Mouse (Mus musculus) C2C12 (cell line): ENCODE results near the gene Zc3h6. TPM values are rescaled to one million over a fixed set of nuclear protein-coding genes. Genes with fewer than 3 reads are reported as not detected.
A peak's percentile ranks its signal among the peaks of the same experiment; 100 is the strongest.

Experiments used
- H3K27me3 ChIP-seq: one replicate; pipeline ENCODE4 v1.6.1; 2011; ENCODE audit not compliant: control insufficient read depth, insufficient read depth, insufficient read length
- H3K36me3 ChIP-seq: one replicate; pipeline ENCODE4 v1.6.1; 2011; ENCODE audit not compliant: control insufficient read depth, insufficient read depth
- H3K4me3 ChIP-seq: one replicate; pipeline ENCODE4 v1.5.1; 2011; ENCODE audit warnings: mild to moderate bottlenecking, control low read depth; ENCODE audit not compliant: poor library complexity, insufficient read depth, severe bottlenecking
- H3K79me2 ChIP-seq: one replicate; pipeline ENCODE4 v1.6.1; 2011; ENCODE audit not compliant: control insufficient read depth, insufficient read depth
- H3K79me3 ChIP-seq: one replicate; pipeline ENCODE4 v1.6.1; 2011; ENCODE audit warnings: low read depth, control low read depth
- H3ac ChIP-seq: one replicate; pipeline ENCODE3; 2011; ENCODE audit warnings: low read depth; ENCODE audit not compliant: control insufficient read depth, insufficient read length
- CEBPB ChIP-seq: IDR thresholded peaks from one replicate; pipeline ENCODE4 v1.6.1; 2011; ENCODE audit warnings: low read depth, mild to moderate bottlenecking, control low read depth, moderate library complexity
- CTCF ChIP-seq: IDR thresholded peaks from one replicate; pipeline ENCODE4 v1.5.1; 2011; ENCODE audit not compliant: control insufficient read depth, insufficient read depth, insufficient read length
- FOSL1 ChIP-seq: IDR thresholded peaks from one replicate; pipeline ENCODE4 v1.8.0; 2011; ENCODE audit warnings: mild to moderate bottlenecking, low read length; ENCODE audit not compliant: poor library complexity, insufficient read depth, severe bottlenecking
- MAX ChIP-seq: IDR thresholded peaks from one replicate; pipeline ENCODE4 v1.6.1; 2011; ENCODE audit warnings: mild to moderate bottlenecking, control low read depth
- MYOD1 ChIP-seq: IDR thresholded peaks from one replicate; pipeline ENCODE4 v1.6.1; 2011; ENCODE audit warnings: low read depth; ENCODE audit not compliant: control insufficient read depth, insufficient read length
- MYOG ChIP-seq: IDR thresholded peaks from one replicate; pipeline ENCODE4 v1.6.1; 2011; ENCODE audit not compliant: control insufficient read depth, insufficient read length; ENCODE audit errors: extremely low read depth
- USF1 ChIP-seq: IDR thresholded peaks from one replicate; pipeline ENCODE4 v1.6.1; 2011; ENCODE audit warnings: low read depth, mild to moderate bottlenecking, control low read depth, moderate library complexity
- polyA plus RNA-seq: library from polyadenylated mRNA; unstranded; fragments of >200 nt; fragmentation: generic; extraction: Trizol; gene quantifications from one replicate; pipeline ENCODE4 v1.2.1, GENCODE M21; 2012; ENCODE audit warnings: missing spikeins

The Zc3h6 gene
- polyA plus RNA-seq, 1 experiment = 0.21 TPM

- H3K79me3 ChIP-seq = peaks cover 2% of the 10 kb centered on the region
- H3K4me3 ChIP-seq = peak within 1 kb of the TSS; percentile 51
- H3K36me3 ChIP-seq = peaks cover 5% of the 10 kb centered on the region
- peaks cover 9% of the 10 kb centered on the region for H3K79me2 ChIP-seq
- H3ac ChIP-seq = peak within 1 kb of the TSS; percentile 75
- no peaks in the 10 kb centered on the region for H3K27me3 ChIP-seq
- no peak for TF ChIP-seq CTCF
- TF ChIP-seq USF1 = no peak
- TF ChIP-seq FOSL1 = no peak
- peak; percentile 87 for TF ChIP-seq MAX
- no peak for TF ChIP-seq MYOD1
- no peak for TF ChIP-seq CEBPB
- TF ChIP-seq MYOG = no peak
Measured at GRCm38 (mm10) chr2:128943538-128944528, 23.4 kb upstream of the Zc3h6 start, which contains the start of gene Zc3h8. Zc3h8 (minus strand) TSS chr2:128944077.

- no peaks in the 10 kb centered on the region for H3K36me3 ChIP-seq
- no peak overlapping the region for H3ac ChIP-seq
- H3K27me3 ChIP-seq = peaks cover 3% of the 10 kb centered on the region
- TF ChIP-seq FOSL1 = no peak
- TF ChIP-seq USF1 = no peak
- no peak for TF ChIP-seq MYOG
- TF ChIP-seq CTCF = peak; percentile 19
- TF ChIP-seq MAX = no peak
- no peak for TF ChIP-seq MYOD1
- H3K4me3 ChIP-seq = no peak overlapping the region
- no peaks in the 10 kb centered on the region for H3K79me3 ChIP-seq
- H3K79me2 ChIP-seq = peaks cover 4% of the 10 kb centered on the region
Measured at GRCm38 (mm10) chr2:128947962-128948588, 19.1 kb upstream of the Zc3h6 start.

GRCm38 (mm10) chr2:128954186-128954585 lies 13.0 kb upstream of the Zc3h6 start:
- Histone ChIP-seq H3K27me3 (peaks cover 6% of the 10 kb centered on the region), H3K4me3 (no peak overlapping the region), H3K79me3 (no peaks in the 10 kb centered on the region), H3K79me2 (no peaks in the 10 kb centered on the region), H3ac (no peak overlapping the region), H3K36me3 (no peaks in the 10 kb centered on the region)
- TF ChIP-seq CTCF (no peak), CEBPB (no peak), MAX (no peak), MYOD1 (no peak), FOSL1 (no peak), MYOG (no peak)

GRCm38 (mm10) chr2:128965505-128966105 lies 1.6 kb upstream of the Zc3h6 start:
- no peaks in the 10 kb centered on the region for H3K27me3 ChIP-seq
- H3K79me2 ChIP-seq = no peaks in the 10 kb centered on the region
- H3K79me3 ChIP-seq = no peaks in the 10 kb centered on the region
- H3K4me3 ChIP-seq = no peak overlapping the region
- H3K36me3 ChIP-seq = no peaks in the 10 kb centered on the region
- no peak for TF ChIP-seq CTCF
- TF ChIP-seq FOSL1 = no peak
- TF ChIP-seq MAX = no peak
- TF ChIP-seq MYOD1 = no peak
- TF ChIP-seq USF1 = no peak
- no peak for TF ChIP-seq MYOG
- no peak for TF ChIP-seq CEBPB
- H3ac ChIP-seq = no peak overlapping the region

GRCm38 (mm10) chr2:128966236-128966635 lies 966 bp upstream of the Zc3h6 start:
- Histone ChIP-seq H3K36me3 (no peaks in the 10 kb centered on the region), H3ac (no peak overlapping the region), H3K4me3 (peak overlapping the region; percentile 97), H3K79me2 (no peaks in the 10 kb centered on the region), H3K79me3 (no peaks in the 10 kb centered on the region), H3K27me3 (no peaks in the 10 kb centered on the region)
- TF ChIP-seq FOSL1 (no peak), MAX (no peak), CEBPB (no peak), MYOG (no peak), USF1 (no peak), CTCF (no peak), MYOD1 (no peak)
